Mouse (Mus musculus) embryo, embryonic 11 days (tissue): Measurements from ENCODE around the gene Sgms1.

Experiments used
- DNase-seq: peaks from one replicate; pipeline ENCODE4 v3.0.0-alpha.2; 2015

The Sgms1 gene

GRCm38 (mm10) chr19:32199133-32199532 lies 190.4 kb downstream of the Sgms1 start:
- DNase-seq, result no peak

- no peak for DNase-seq
Measured at GRCm38 (mm10) chr19:32198494-32199106, 190.9 kb downstream of the Sgms1 start.

GRCm38 (mm10) chr19:32196976-32197819 lies 192.3 kb downstream of the Sgms1 start:
- DNase-seq, result no peak

- DNase-seq, result no peak
Measured at GRCm38 (mm10) chr19:32196222-32196621, 193.3 kb downstream of the Sgms1 start.

- no peak for DNase-seq
Measured at GRCm38 (mm10) chr19:32194863-32195262, 194.7 kb downstream of the Sgms1 start.

- no peak for DNase-seq
Measured at GRCm38 (mm10) chr19:32194074-32194473, 195.4 kb downstream of the Sgms1 start.

- no peak for DNase-seq
Measured at GRCm38 (mm10) chr19:32191596-32191995, 197.9 kb downstream of the Sgms1 start.

- no peak for DNase-seq
Measured at GRCm38 (mm10) chr19:32189961-32190360, 199.6 kb downstream of the Sgms1 start.

- DNase-seq, result no peak
Measured at GRCm38 (mm10) chr19:32189036-32189436, 200.5 kb downstream of the Sgms1 start.

GRCm38 (mm10) chr19:32186594-32187092 lies 202.9 kb downstream of the Sgms1 start:
- no peak for DNase-seq

- DNase-seq, result no peak
Measured at GRCm38 (mm10) chr19:32183005-32183404, 206.5 kb downstream of the Sgms1 start.

- no peak for DNase-seq
Measured at GRCm38 (mm10) chr19:32182471-32182870, 207.0 kb downstream of the Sgms1 start.

GRCm38 (mm10) chr19:32181721-32182394 lies 207.7 kb downstream of the Sgms1 start:
- DNase-seq, result no peak

GRCm38 (mm10) chr19:32180756-32181674 lies 208.5 kb downstream of the Sgms1 start:
- no peak for DNase-seq

- DNase-seq, result no peak
Measured at GRCm38 (mm10) chr19:32179978-32180413, 209.5 kb downstream of the Sgms1 start.

- DNase-seq, result no peak
Measured at GRCm38 (mm10) chr19:32179514-32179913, 210.0 kb downstream of the Sgms1 start.

- DNase-seq, result no peak
Measured at GRCm38 (mm10) chr19:32178161-32178560, 211.4 kb downstream of the Sgms1 start.

- DNase-seq, result no peak
Measured at GRCm38 (mm10) chr19:32176458-32176857, 213.1 kb downstream of the Sgms1 start.

GRCm38 (mm10) chr19:32175991-32176390 lies 213.5 kb downstream of the Sgms1 start:
- no peak for DNase-seq

GRCm38 (mm10) chr19:32175013-32175412 lies 214.5 kb downstream of the Sgms1 start:
- no peak for DNase-seq

GRCm38 (mm10) chr19:32174561-32174960 lies 215.0 kb downstream of the Sgms1 start:
- no peak for DNase-seq

- DNase-seq, result no peak
Measured at GRCm38 (mm10) chr19:32173522-32174184, 215.9 kb downstream of the Sgms1 start.
